Mouse (Mus musculus): ENCODE measurements at regions not wholly inside any gene's neighbourhood (a gene's known extent, or its start where the extent isn't known, plus 50 kb on each side); places are given as distances from the start of the nearest gene placed in this dataset.

DNA sequence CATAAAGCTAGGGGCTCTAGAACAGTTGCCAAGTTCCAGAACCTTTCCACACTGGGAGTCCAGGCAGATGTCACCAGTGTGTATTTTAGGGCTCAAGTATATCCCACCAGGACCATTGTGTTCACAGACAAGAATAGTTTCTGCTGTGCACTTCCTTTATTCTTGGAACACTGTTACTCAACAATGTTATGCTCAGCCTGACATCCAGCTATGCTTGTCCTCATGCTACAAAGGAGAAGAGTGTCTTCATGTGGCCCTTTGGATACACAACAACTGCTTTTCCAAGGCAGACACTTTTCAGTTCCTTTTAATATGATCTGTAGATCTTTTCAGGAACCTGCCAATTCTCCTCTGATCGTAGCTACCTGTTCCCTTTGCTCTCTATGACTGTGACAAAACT is 270.4 kb upstream of the Dab2 start:
- ATAC-seq (ENCODE audit: low FRiP score): no peak
- H3K9ac ChIP-seq: no peak overlapping the region
- H3K36me3 ChIP-seq (replicated peaks): no peaks in the 10 kb centered on the region
- no peak overlapping the region for H3K27ac ChIP-seq
- no peak overlapping the region for H3K4me2 ChIP-seq
- WGBS: 84% methylated on average over 1 of the region's 1 CpGs
- no peaks in the 10 kb centered on the region for H3K27me3 ChIP-seq
- no peaks in the 10 kb centered on the region for H3K4me1 ChIP-seq
- H3K9me3 ChIP-seq: no peaks in the 10 kb centered on the region
- no peak overlapping the region for H3K4me3 ChIP-seq (replicated peaks)

GRCm38 (mm10) chr15:6030396-6030795 is 269.2 kb upstream of the Dab2 start:
- Histone ChIP-seq H3K4me2 (no peak overlapping the region), H3K4me1 (no peaks in the 10 kb centered on the region), H3K4me3 (replicated peaks) (no peak overlapping the region), H3K9me3 (no peaks in the 10 kb centered on the region), H3K9ac (no peak overlapping the region), H3K27ac (no peak overlapping the region), H3K36me3 (replicated peaks) (no peaks in the 10 kb centered on the region), H3K27me3 (no peaks in the 10 kb centered on the region)
- WGBS: 87% methylated on average over 5 of the region's 5 CpGs
- no peak for ATAC-seq (ENCODE audit: low FRiP score)

- H3K4me1 ChIP-seq: no peaks in the 10 kb centered on the region
- H3K27ac ChIP-seq: no peak overlapping the region
- H3K4me3 ChIP-seq (replicated peaks): no peak overlapping the region
- H3K9ac ChIP-seq: no peak overlapping the region
- H3K9me3 ChIP-seq: no peaks in the 10 kb centered on the region
- ATAC-seq (ENCODE audit: low FRiP score): no peak
- no peaks in the 10 kb centered on the region for H3K27me3 ChIP-seq
- no peak overlapping the region for H3K4me2 ChIP-seq
- H3K36me3 ChIP-seq (replicated peaks): no peaks in the 10 kb centered on the region
- WGBS: 96% methylated on average over 4 of the region's 4 CpGs
These were observed 265.4 kb upstream of the Dab2 start for GRCm38 (mm10) chr15:6034156-6034555.

- H3K4me2 ChIP-seq: no peak overlapping the region
- H3K27me3 ChIP-seq: no peaks in the 10 kb centered on the region
- ATAC-seq (ENCODE audit: low FRiP score): no peak
- H3K27ac ChIP-seq: no peak overlapping the region
- H3K36me3 ChIP-seq (replicated peaks): no peaks in the 10 kb centered on the region
- H3K4me3 ChIP-seq (replicated peaks): no peak overlapping the region
- no peaks in the 10 kb centered on the region for H3K9me3 ChIP-seq
- WGBS: 54% methylated on average over 10 of the region's 10 CpGs
- H3K4me1 ChIP-seq: no peaks in the 10 kb centered on the region
- no peak overlapping the region for H3K9ac ChIP-seq
These were observed 254.9 kb upstream of the Dab2 start for GRCm38 (mm10) chr15:6044511-6045256.

DNA sequence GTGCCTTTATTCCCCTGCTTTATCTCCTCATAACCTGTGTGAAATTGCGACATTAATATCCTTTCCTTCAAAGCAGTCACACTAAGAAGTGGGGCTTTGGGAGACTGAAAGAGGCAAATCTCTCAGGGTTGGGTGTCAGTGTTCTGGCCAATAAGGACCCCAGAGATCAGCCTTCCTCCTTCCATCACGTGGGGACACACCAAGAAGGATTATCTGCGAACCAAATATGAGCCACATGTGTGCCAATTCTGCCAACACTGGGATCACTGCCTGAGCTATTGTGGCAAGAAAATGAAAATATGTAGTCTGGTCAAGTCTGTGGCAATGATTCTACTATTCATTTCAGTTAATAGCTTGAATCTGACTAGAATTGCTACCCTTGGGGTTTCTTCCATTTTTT is 243.9 kb upstream of the Dab2 start:
- Histone ChIP-seq H3K4me1 (peaks cover 3% of the 10 kb centered on the region; the same call in 1 of the 2 replicates), H3K27ac (no peak overlapping the region), H3K4me2 (no peak overlapping the region), H3K4me3 (replicated peaks) (no peak overlapping the region), H3K27me3 (no peaks in the 10 kb centered on the region), H3K9me3 (no peaks in the 10 kb centered on the region), H3K36me3 (replicated peaks) (no peaks in the 10 kb centered on the region), H3K9ac (no peak overlapping the region)
- no peak for ATAC-seq (ENCODE audit: low FRiP score)
- WGBS: 92% methylated on average over 3 of the region's 3 CpGs

- H3K36me3 ChIP-seq (replicated peaks): no peaks in the 10 kb centered on the region
- no peaks in the 10 kb centered on the region for H3K9me3 ChIP-seq
- H3K9ac ChIP-seq: no peak overlapping the region
- 61% methylated on average over 11 of the region's 11 CpGs for WGBS
- peaks cover 3% of the 10 kb centered on the region; the same call in 1 of the 2 replicates for H3K4me1 ChIP-seq
- H3K27ac ChIP-seq: no peak overlapping the region
- H3K4me2 ChIP-seq: no peak overlapping the region
- ATAC-seq (ENCODE audit: low FRiP score): no peak
- no peaks in the 10 kb centered on the region for H3K27me3 ChIP-seq
- H3K4me3 ChIP-seq (replicated peaks): no peak overlapping the region
These were observed 242.5 kb upstream of the Dab2 start for GRCm38 (mm10) chr15:6056887-6057626.

DNA sequence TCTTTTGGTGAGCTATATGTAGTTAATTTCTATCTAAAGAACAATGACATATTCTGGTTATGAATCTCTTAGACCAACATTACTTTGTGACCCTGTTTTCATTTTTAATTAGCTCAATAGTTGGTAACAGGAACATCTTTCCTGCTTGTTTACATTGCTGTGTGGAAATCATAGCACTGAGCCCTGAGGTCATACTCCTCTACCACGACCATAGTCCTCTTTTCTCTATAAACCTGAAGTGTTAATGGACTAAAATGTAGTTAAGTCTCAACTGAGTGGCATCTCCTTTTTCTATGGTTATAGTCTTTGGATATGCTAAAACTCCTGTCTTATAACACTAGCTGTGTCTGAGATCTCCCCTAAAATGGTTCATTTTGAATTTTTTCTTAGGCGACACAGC is 240.2 kb upstream of the Dab2 start:
- WGBS: 79% methylated on average over 2 of the region's 2 CpGs
- Histone ChIP-seq H3K4me3 (replicated peaks) (no peak overlapping the region), H3K4me2 (no peak overlapping the region), H3K36me3 (replicated peaks) (no peaks in the 10 kb centered on the region), H3K4me1 (peaks cover 3% of the 10 kb centered on the region; the same call in 1 of the 2 replicates), H3K9me3 (no peaks in the 10 kb centered on the region), H3K27ac (no peak overlapping the region), H3K9ac (no peak overlapping the region), H3K27me3 (no peaks in the 10 kb centered on the region)
- ATAC-seq (ENCODE audit: low FRiP score): no peak

- no peaks in the 10 kb centered on the region for H3K9me3 ChIP-seq
- 87% methylated on average over 5 of the region's 5 CpGs for WGBS
These were observed 239.8 kb upstream of the Dab2 start for GRCm38 (mm10) chr15:6059790-6060189.

GRCm38 (mm10) chr15:6060649-6061048 is 238.9 kb upstream of the Dab2 start:
- H3K4me1 ChIP-seq: peaks cover 3% of the 10 kb centered on the region; the same call in 1 of the 2 replicates
- H3K4me3 ChIP-seq (replicated peaks): no peak overlapping the region
- no peak overlapping the region for H3K9ac ChIP-seq
- no peaks in the 10 kb centered on the region for H3K36me3 ChIP-seq (replicated peaks)
- H3K4me2 ChIP-seq: no peak overlapping the region
- 95% methylated on average over 1 of the region's 1 CpGs for WGBS
- ATAC-seq (ENCODE audit: low FRiP score): no peak
- no peaks in the 10 kb centered on the region for H3K9me3 ChIP-seq
- H3K27me3 ChIP-seq: no peaks in the 10 kb centered on the region
- H3K27ac ChIP-seq: no peak overlapping the region

More at GRCm38 (mm10) chr15:6059790-6060189, 239.8 kb upstream of the Dab2 start:
- Histone ChIP-seq H3K27ac (no peak overlapping the region), H3K4me3 (replicated peaks) (no peak overlapping the region), H3K36me3 (replicated peaks) (no peaks in the 10 kb centered on the region), H3K27me3 (no peaks in the 10 kb centered on the region), H3K4me1 (peaks cover 3% of the 10 kb centered on the region; the same call in 1 of the 2 replicates), H3K4me2 (no peak overlapping the region), H3K9ac (no peak overlapping the region)
- no peak for ATAC-seq (ENCODE audit: low FRiP score)

DNA sequence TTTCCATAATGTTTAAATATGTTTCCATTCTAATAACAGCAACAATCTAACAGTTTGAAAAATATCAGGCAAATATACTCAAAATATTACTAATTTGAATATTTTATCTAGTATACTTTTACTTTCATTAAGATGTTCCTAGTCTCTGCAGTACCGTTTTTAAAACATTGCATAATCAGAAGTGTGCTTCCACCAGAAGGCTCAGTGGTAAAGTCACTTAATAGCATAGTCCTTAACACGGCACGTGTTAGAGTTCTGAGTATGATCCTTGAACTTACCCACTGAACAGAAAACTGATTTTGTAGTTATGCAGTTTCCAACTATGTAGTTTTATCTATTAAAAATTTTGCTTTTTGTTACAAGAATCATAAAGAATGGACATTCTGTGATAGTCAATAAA is 234.5 kb upstream of the Dab2 start:
- no peak overlapping the region for H3K9ac ChIP-seq
- WGBS: 95% methylated on average over 3 of the region's 3 CpGs
- no peak for ATAC-seq (ENCODE audit: low FRiP score)

DNA sequence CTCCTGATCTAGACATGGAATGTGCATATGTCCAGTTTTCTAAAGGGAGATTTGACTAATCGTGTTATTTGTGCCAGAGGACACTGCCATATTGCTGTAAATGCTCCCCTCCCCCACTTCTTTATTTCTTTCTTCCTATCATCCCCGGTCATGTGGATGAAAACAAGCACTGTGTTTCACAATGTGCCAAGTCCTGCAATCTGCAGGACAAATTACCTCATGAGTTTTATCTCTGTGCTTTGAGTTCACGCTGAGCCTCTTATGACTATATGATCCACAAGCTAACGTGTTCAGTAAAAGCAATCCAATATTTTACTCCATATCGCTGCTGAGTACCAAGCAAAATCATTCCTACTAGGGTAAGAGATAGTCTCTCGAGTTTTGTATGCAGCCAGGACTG is 232.2 kb upstream of the Dab2 start:
- H3K27me3 ChIP-seq: no peaks in the 10 kb centered on the region
- no peaks in the 10 kb centered on the region for H3K4me1 ChIP-seq
- no peak overlapping the region for H3K4me2 ChIP-seq
- ATAC-seq (ENCODE audit: low FRiP score): no peak
- H3K9ac ChIP-seq: no peak overlapping the region
- H3K9me3 ChIP-seq: no peaks in the 10 kb centered on the region
- no peak overlapping the region for H3K4me3 ChIP-seq (replicated peaks)
- H3K27ac ChIP-seq: no peak overlapping the region
- 86% methylated on average over 6 of the region's 6 CpGs for WGBS
- no peaks in the 10 kb centered on the region for H3K36me3 ChIP-seq (replicated peaks)

More for the DNA sequence above, 234.5 kb upstream of the Dab2 start:
- H3K27me3 ChIP-seq: no peaks in the 10 kb centered on the region
- H3K4me3 ChIP-seq (replicated peaks): no peak overlapping the region
- H3K4me2 ChIP-seq: no peak overlapping the region
- no peaks in the 10 kb centered on the region for H3K4me1 ChIP-seq
- no peak overlapping the region for H3K27ac ChIP-seq
- H3K36me3 ChIP-seq (replicated peaks): no peaks in the 10 kb centered on the region
- no peaks in the 10 kb centered on the region for H3K9me3 ChIP-seq

DNA sequence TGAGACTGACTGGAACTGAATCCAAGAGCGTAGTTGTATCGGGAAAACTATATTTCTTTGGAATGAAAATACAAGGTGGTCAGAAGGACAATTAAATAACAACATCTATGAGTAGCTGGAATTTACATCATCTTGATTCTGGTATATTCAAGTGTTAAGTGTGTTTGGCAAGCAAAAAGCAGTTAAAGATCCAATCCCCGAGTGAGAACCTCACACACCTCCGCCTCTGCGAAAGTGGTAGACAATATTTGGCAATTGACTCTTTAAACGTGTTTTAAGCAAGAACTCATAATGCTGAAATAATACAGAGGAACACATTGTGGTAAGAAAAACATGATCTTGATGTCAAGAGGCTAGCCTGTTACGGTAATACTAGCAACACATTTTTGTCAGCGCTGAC is 231.2 kb upstream of the Dab2 start:
- no peak overlapping the region for H3K27ac ChIP-seq
- no peaks in the 10 kb centered on the region for H3K4me1 ChIP-seq
- no peak for ATAC-seq (ENCODE audit: low FRiP score)
- no peaks in the 10 kb centered on the region for H3K36me3 ChIP-seq (replicated peaks)
- H3K9me3 ChIP-seq: no peaks in the 10 kb centered on the region
- no peak overlapping the region for H3K4me3 ChIP-seq (replicated peaks)
- 94% methylated on average over 8 of the region's 8 CpGs for WGBS
- H3K4me2 ChIP-seq: no peak overlapping the region
- H3K27me3 ChIP-seq: no peaks in the 10 kb centered on the region
- H3K9ac ChIP-seq: no peak overlapping the region

DNA sequence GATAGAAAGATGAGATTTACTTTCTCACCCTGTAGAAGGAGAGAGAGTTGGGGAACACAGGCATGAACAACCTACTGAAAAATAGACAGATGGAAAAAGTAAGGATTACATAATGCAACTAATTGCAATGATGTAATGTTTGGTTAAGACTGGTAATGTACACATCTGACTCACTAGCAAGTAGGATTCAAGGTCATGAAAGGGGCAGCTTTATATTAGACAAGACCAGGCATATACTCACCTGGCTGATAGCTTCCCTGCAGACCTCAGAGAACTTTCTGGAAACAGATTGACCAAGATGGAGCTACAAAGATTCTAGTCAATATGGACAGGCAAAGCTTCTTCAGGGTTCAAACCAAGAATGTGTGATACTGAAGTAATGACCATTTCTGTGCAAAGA is 227.7 kb upstream of the Dab2 start:
- Histone ChIP-seq H3K4me3 (replicated peaks) (no peak overlapping the region), H3K4me2 (no peak overlapping the region), H3K27ac (no peak overlapping the region), H3K36me3 (replicated peaks) (no peaks in the 10 kb centered on the region), H3K27me3 (no peaks in the 10 kb centered on the region), H3K4me1 (no peaks in the 10 kb centered on the region), H3K9ac (no peak overlapping the region), H3K9me3 (no peaks in the 10 kb centered on the region)
- ATAC-seq (ENCODE audit: low FRiP score): no peak
